Mouse (Mus musculus) hindbrain, embryonic 16.5 days (tissue): ENCODE results near the gene Xrn1. TPM values are rescaled to one million over a fixed set of nuclear protein-coding genes. Genes with fewer than 3 reads are reported as not detected.
A peak's percentile ranks its signal among the peaks of the same experiment; 100 is the strongest.
"Not testable (repeated sequence)": the region's sequence is repeated elsewhere in the genome, so short reads cannot be mapped to it uniquely, and the experiment has no call there.

Experiments
- ATAC-seq: fragments of 200-750 bp; cut with Nextera tagmentation; 2 replicates; pipeline ENCODE4 v1.8.0; 2017; ENCODE audit warnings: moderate TSS enrichment, moderate library complexity
- H3K27ac ChIP-seq: fragments of 300-500 bp; sonication (generic); 2 replicates; pipeline ENCODE4 v1.5.1; 2014; ENCODE audit warnings: low read depth, mild to moderate bottlenecking, control low read depth, low read length, moderate library complexity
- H3K27me3 ChIP-seq: fragments of 300-500 bp; sonication (generic); replicated peaks from 2 replicates; pipeline ENCODE4 v1.6.1; 2014; ENCODE audit warnings: low read length; ENCODE audit not compliant: control insufficient read depth, insufficient read depth
- H3K36me3 ChIP-seq: fragments of 300-500 bp; sonication (generic); 2 replicates; pipeline ENCODE4 v1.6.1; 2014; ENCODE audit warnings: mild to moderate bottlenecking, low read length, moderate library complexity, mixed read lengths; ENCODE audit not compliant: control insufficient read depth, insufficient read depth
- H3K4me1 ChIP-seq: fragments of 300-500 bp; sonication (generic); 2 replicates; pipeline ENCODE4 v1.6.1; 2014; ENCODE audit warnings: low read depth, low read length; ENCODE audit not compliant: control insufficient read depth, insufficient read depth
- H3K4me2 ChIP-seq: fragments of 300-500 bp; sonication (generic); 2 replicates; pipeline ENCODE4 v1.6.1; 2014; ENCODE audit warnings: mild to moderate bottlenecking, low read length, control low read depth, moderate library complexity
- H3K4me3 ChIP-seq: fragments of 300-500 bp; sonication (generic); 2 replicates; pipeline ENCODE4 v1.5.1; 2014; ENCODE audit warnings: mild to moderate bottlenecking, low read length, control low read depth, moderate library complexity
- H3K9ac ChIP-seq: fragments of 300-500 bp; sonication (generic); 2 replicates; pipeline ENCODE4 v1.6.1; 2014; ENCODE audit warnings: low read depth, mild to moderate bottlenecking, control low read depth, low read length, moderate library complexity
- H3K9me3 ChIP-seq: fragments of 300-500 bp; sonication (generic); 2 replicates; pipeline ENCODE4 v1.6.1; 2014; ENCODE audit warnings: mild to moderate bottlenecking, low read length, moderate library complexity; ENCODE audit not compliant: control insufficient read depth
- WGBS: fragments of 180-500 bp; shearing (Covaris S2); extraction: QIAGEN DNeasy Blood & Tissue Kit; methylation state at CpG from one replicate; pipeline ENCODE4 v1.1.7; 2014; 5-methylcytosine and 5-hydroxymethylcytosine counted together
- polyA plus RNA-seq: library from polyadenylated mRNA; unstranded; fragments of >200 nt; fragmentation: Nextera tagmentation; extraction: Ambion mirVana; gene quantifications from 2 replicates; pipeline ENCODE4 v1.2.1, GENCODE M21; 2015

Gene Xrn1
- 12.9 and 13.9 TPM in 2 replicates for polyA plus RNA-seq

DNA sequence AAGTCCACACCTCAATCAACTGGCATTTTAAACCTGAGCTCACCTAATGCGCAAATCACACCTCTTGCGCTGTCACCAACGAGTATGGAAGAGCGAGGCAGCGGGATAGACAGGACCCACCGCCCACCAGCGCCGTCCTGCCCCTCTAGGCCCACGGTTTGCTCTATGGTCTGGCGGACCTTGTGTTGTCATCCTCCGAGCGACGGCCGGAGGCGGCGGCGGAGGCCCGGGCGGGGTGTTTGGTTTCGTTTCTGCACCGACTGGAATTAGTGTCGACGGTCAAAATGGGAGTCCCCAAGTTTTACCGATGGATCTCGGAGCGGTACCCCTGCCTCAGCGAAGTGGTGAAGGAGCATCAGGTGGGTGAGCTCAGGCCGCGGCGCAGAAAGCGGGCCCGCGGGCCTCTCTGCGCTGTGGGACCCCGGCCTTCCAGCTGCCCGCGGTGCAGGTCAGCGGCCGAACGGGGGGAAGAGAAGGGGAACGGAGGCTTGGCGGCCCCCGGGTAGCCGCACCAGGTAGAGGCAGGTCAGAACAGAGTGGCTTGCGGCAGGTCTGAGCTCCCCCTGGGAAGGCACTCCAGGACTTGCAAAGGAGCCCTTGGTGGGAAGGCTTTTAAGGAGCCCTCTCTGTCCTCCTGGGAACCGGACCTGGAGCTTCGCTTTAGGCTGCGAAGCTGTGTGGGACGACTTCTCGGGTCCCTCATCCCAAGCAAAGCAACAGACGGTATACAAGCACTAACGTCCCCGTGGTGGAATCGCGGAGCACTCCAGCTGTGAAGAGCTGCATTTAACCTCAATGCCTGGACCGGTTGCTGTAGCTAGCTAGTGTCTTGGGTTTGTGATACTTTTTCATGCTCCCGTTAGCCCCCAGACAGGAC, at the start of gene Xrn1:
Gene Xrn1, plus strand, starts transcription at position 176 of the 877 bp plus-strand sequence.
- peak within 1 kb of the TSS; percentile 57 for H3K27ac ChIP-seq
- peak within 1 kb of the TSS; percentile 67 for H3K4me2 ChIP-seq
- H3K36me3 ChIP-seq = peaks cover 2% of the 10 kb centered on the region; the same call in 1 of the 2 replicates
- H3K4me3 ChIP-seq = peak within 1 kb of the TSS; percentile 59
- peaks cover 6% of the 10 kb centered on the region for H3K4me1 ChIP-seq
- H3K9ac ChIP-seq = peak within 1 kb of the TSS; percentile 72
- no peaks in the 10 kb centered on the region for H3K27me3 ChIP-seq
- no peaks in the 10 kb centered on the region for H3K9me3 ChIP-seq
- under 1% methylated on average over 54 of the region's 57 CpGs for WGBS
- ATAC-seq = peak; percentile 100

DNA sequence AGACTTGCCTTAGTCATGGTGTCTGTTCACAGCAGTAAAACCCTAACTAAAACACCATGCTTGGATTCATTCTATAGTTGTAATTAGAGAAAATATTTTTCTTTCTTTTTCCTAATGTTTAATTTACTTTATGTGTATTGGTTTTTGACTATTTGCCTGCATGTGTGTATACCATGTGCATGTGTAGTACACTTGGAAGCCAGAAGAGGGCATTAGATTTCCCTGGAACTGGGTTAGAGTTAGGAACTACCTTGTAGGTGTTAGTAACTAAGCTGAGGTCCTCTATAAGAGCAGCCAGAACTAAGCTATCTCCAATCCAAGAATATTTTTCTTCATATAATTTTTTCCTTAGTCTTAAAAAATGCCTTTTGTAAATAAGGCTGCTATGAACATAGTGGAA, 21.7 kb upstream of the Xrn1 start:
- Histone ChIP-seq H3K4me2 (no peak overlapping the region), H3K36me3 (peaks cover 7% of the 10 kb centered on the region), H3K9me3 (no peaks in the 10 kb centered on the region), H3K27ac (no peak overlapping the region), H3K4me1 (no peaks in the 10 kb centered on the region), H3K4me3 (no peak overlapping the region), H3K9ac (no peak overlapping the region), H3K27me3 (no peaks in the 10 kb centered on the region)
- ATAC-seq = no peak

DNA sequence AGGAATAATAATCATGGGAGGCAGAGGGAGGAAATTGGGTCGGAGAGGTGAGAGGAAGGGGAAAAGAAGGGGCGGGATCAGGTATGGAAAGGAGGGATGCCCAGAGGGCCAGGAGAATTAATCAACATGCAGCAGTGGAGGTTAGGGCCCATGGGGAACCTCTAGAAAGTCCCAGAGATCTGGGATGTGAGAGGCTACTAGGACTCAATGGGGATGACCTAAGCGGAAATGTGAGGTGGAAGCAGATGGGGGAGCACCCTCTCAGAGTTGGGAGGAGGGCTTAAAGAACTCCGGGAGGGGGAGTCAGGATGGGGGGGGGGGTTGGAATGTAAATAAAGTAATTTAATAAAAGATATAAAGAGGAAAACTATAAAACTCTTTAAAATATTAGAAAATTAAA, 902 bp upstream of the Xrn1 start:
- WGBS = 82% methylated on average over 4 of the region's 4 CpGs
- Histone ChIP-seq H3K9ac (no peak overlapping the region), H3K4me3 (no peak overlapping the region), H3K27me3 (no peaks in the 10 kb centered on the region), H3K36me3 (peaks cover 2% of the 10 kb centered on the region; the same call in 1 of the 2 replicates), H3K27ac (no peak overlapping the region), H3K4me2 (no peak overlapping the region; the same call in 1 of the 2 replicates), H3K4me1 (peaks cover 6% of the 10 kb centered on the region), H3K9me3 (no peaks in the 10 kb centered on the region)
- ATAC-seq = no peak

DNA sequence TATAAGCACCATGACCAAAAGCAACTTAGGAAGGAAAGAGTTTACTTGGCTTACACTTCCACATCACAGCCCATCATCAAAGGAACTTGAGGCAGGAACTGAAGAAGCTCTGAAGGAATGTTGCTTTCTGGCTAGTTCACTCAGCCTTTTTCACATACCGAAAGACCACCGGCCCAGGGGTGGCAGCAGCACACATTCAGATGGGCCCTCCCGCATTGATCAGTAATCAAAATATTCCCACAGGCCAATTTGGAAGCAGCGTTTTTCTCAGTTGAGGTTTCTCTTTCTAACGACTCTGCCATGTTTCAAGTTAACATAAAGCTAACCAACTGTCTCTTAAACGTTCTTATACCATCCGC, 355 bp upstream of the Xrn1 start:
- Histone ChIP-seq H3K9ac (peak overlapping the region; percentile 72), H3K36me3 (peaks cover 2% of the 10 kb centered on the region; the same call in 1 of the 2 replicates), H3K4me3 (peak overlapping the region; percentile 59), H3K4me1 (peaks cover 6% of the 10 kb centered on the region), H3K9me3 (no peaks in the 10 kb centered on the region), H3K27ac (peak overlapping the region; percentile 57), H3K4me2 (peak overlapping the region; percentile 67), H3K27me3 (no peaks in the 10 kb centered on the region)
- peak; percentile 90 for ATAC-seq
- 0% methylated on average over 7 of the region's 7 CpGs for WGBS

DNA sequence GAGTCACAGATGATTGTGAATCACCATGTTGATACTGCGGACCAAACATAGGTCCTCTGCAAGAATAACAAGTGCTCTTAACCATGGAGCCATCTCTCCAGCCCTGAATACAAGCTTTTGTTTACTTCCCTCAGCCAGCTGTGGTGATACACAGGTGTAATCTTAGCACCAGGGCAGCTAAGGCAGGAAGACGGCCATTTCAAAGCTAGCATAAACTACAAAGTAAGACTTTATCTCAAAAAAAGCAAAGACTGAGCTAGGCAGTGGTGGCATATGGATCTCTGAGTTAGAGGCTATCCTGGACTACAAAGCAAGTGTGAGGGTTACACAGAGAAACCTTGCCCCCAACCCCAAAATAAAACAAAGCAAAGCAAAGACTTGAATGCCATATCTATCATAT, 3.1 kb downstream of the Xrn1 start:
- WGBS = 89% methylated on average over 2 of the region's 2 CpGs
- Histone ChIP-seq H3K4me3 (no peak overlapping the region), H3K27me3 (no peaks in the 10 kb centered on the region), H3K9me3 (no peaks in the 10 kb centered on the region), H3K4me2 (no peak overlapping the region), H3K36me3 (no peaks in the 10 kb centered on the region), H3K4me1 (peaks cover 6% of the 10 kb centered on the region), H3K27ac (no peak overlapping the region), H3K9ac (no peak overlapping the region)
- ATAC-seq = no peak

DNA sequence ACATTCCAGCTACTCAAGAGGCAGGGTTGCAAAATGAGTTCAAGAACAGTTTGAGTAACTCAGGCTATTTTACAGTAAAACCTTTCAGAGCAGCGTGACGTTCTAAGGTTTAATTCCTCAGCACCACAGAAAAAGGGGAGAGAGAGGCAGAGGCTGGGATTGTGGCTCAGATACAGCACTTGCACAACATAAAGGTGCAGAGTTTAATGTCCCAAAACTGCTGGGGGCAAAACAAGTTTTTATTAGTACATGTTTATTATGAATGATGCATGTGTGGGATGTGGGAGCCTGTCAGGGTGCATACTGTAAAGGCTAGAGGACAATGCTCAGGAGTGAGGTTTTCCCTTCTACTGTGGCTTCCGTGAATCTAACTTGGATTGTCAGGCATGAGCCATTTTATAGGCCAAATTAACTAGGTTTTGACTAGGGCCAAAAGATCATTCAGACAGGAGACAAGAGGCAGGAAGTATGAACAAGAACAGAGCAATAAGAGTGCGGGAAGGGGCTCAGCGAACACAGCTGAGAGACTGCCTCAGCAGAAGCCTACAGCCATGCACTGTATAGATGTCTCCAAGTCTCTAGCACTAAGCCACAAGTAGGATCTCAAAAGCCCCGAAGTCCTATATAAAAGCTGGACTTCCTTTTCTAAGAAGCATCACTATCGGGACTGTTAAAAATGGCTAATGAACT, 3.6 kb downstream of the Xrn1 start:
- Histone ChIP-seq H3K27me3 (no peaks in the 10 kb centered on the region), H3K27ac (no peak overlapping the region), H3K9me3 (no peaks in the 10 kb centered on the region), H3K4me2 (no peak overlapping the region), H3K36me3 (no peaks in the 10 kb centered on the region), H3K4me3 (no peak overlapping the region), H3K9ac (no peak overlapping the region), H3K4me1 (peaks cover 6% of the 10 kb centered on the region)
- WGBS = 94% methylated on average over 7 of the region's 7 CpGs
- no peak for ATAC-seq

DNA sequence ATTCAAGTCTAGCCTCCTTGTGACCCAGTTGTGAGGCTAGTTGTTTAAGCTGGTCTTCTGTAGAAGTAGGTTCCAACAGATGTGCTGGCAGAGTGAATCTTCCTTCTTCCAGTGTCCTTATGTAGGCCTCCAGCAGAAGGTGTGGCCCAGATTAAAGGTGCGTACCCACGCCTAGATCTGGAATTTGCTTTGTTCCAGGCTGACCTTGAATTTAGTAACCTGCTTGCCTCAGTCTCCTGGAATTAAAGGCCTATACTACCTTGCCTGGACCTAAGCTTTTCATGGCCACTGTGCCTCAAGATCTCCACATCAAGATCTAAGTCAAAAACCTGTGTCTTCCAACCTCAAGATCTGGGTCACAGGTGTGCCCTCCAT, 4.2 kb downstream of the Xrn1 start:
- not testable (repeated sequence) for H3K36me3 ChIP-seq, H3K27ac ChIP-seq, H3K4me3 ChIP-seq, H3K4me2 ChIP-seq, H3K9me3 ChIP-seq, ATAC-seq, H3K4me1 ChIP-seq, H3K9ac ChIP-seq, H3K27me3 ChIP-seq
- WGBS = 94% methylated on average over 2 of the region's 2 CpGs

DNA sequence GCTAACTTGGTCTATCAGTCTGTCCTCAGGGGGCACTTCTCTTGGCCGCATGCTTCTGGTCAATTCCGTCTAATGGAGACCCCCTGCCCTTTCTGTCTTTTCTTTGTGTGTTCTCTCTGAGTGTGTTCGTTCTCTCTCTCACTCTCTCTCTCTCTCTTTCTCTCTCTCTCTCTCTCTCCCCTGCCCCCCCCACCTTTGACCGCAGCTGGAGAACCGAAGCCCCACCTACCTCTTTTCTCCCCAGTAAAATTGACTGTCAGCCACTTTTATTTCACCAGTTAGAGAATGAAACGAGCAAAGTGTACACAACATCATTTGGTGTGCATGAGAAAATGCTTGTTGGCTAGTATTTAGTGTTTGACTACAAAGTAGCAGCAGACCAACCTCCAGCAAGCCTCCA, 4.7 kb downstream of the Xrn1 start:
- Histone ChIP-seq H3K27me3 (no peaks in the 10 kb centered on the region), H3K4me3 (no peak overlapping the region), H3K27ac (no peak overlapping the region), H3K9me3 (no peaks in the 10 kb centered on the region), H3K4me2 (no peak overlapping the region), H3K4me1 (peaks cover 6% of the 10 kb centered on the region), H3K9ac (no peak overlapping the region), H3K36me3 (peaks cover 3% of the 10 kb centered on the region; the same call in 1 of the 2 replicates)
- 79% methylated on average over 6 of the region's 6 CpGs for WGBS
- no peak for ATAC-seq

DNA sequence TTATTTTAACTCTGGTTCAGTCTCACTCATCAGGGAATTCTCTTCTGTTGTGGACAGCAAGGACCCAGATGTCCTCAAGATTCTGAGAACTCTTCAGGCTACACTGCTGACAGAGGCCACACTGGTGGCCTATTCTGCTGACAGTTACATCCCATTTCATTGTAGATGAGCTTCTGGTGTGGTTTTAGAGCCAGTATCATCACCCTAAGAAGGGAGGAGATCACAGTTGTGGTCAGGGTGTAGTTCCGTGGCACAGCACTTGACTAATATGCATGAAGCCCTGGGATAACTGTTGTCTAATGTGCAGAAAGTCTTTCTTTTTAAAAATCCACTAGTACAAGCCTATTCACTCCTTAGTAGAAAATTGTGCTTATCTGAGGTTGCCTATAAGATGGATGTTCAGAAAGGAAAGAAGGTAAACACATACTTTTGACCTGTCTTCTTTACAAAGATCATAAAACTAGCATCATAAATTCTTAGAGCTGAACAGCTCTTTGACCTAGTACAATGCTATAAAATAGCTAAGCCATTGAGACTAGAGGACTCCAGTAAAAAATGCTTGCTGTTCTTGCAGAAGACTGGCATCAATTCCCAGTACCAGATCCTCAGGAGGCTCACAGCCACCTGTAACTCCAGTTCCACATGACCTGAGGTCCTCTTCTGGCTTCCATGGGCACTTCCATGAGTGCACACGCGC, 5.3 kb downstream of the Xrn1 start:
- no peak overlapping the region for H3K9ac ChIP-seq
- H3K27ac ChIP-seq = no peak overlapping the region
- H3K9me3 ChIP-seq = no peaks in the 10 kb centered on the region
- no peaks in the 10 kb centered on the region for H3K27me3 ChIP-seq
- no peak overlapping the region for H3K4me3 ChIP-seq
- peaks cover 5% of the 10 kb centered on the region; the same call in 1 of the 2 replicates for H3K36me3 ChIP-seq
- 85% methylated on average over 3 of the region's 3 CpGs for WGBS
- H3K4me1 ChIP-seq = peaks cover 6% of the 10 kb centered on the region
- H3K4me2 ChIP-seq = no peak overlapping the region
- ATAC-seq = no peak
